Mouse (Mus musculus) bone marrow macrophage, adult 2 months (primary cell): Measurements from ENCODE around the gene Nxpe4.

ENCODE experiments used
- CTCF ChIP-seq: IDR thresholded peaks from 2 replicates; pipeline ENCODE4 v1.5.1; 2012; ENCODE audit warnings: low read depth, mild to moderate bottlenecking, low read length, moderate library complexity
- POLR2A ChIP-seq: IDR thresholded peaks from 2 replicates; pipeline ENCODE4 v1.6.1; 2012; ENCODE audit warnings: mild to moderate bottlenecking, low read depth, low read length, borderline replicate concordance

GRCm38 (mm10) chr9:48257001-48257400 lies 95.2 kb downstream of the Nxpe4 start:
- TF ChIP-seq CTCF (no peak), POLR2A (no peak)
